Mouse (Mus musculus) right cerebral cortex, postnatal 36 days (tissue): ENCODE data around the gene Dlg5.

Source experiments
- DNase-seq, 2 experiments: peaks; one replicate each; pipeline ENCODE4 v3.0.0; 2022; ENCODE audit warnings: low spot score in 2 of 2, mixed read lengths in 1 of 2

Dlg5 gene

DNA sequence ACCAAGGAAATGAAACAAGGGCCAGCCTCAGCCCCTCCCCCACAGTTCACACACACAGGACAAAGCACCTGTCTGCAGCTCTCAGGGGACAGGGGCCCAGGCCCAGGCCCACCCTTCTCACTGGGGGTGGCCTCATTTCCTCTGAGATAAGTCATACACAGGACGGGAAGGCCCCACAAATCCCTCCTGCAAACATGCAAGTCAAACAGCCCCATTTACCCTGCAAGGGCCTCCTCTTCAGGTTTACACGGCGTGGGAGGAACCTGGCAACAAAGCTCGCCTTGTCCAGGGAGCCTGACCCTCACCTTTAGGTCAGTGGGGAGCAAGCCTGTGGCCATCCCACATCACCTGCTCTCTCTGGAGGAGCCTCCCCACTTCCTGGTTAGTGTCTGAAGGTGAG lies 60.2 kb downstream of the Dlg5 start:
- no peak for DNase-seq

DNA sequence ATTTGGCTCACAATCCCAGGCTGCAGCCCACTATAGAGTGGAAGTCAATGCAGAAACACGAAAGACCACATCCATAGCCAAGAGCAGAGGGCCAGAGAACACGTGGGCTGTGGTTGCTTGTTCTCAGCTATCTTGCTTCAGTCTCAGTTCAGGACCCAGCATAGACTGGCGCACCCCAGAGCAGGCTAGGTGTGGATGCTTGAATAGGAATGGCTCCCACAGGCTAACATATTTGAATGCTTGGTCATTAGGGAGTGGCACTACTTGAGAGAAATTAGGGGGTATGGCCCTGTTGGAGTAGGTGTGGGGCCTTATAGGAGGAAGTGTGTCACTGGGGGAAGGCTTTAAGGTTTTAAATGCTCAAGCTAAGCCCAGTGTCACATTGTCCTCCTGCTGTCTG lies 62.8 kb downstream of the Dlg5 start:
- no peak for DNase-seq

DNA sequence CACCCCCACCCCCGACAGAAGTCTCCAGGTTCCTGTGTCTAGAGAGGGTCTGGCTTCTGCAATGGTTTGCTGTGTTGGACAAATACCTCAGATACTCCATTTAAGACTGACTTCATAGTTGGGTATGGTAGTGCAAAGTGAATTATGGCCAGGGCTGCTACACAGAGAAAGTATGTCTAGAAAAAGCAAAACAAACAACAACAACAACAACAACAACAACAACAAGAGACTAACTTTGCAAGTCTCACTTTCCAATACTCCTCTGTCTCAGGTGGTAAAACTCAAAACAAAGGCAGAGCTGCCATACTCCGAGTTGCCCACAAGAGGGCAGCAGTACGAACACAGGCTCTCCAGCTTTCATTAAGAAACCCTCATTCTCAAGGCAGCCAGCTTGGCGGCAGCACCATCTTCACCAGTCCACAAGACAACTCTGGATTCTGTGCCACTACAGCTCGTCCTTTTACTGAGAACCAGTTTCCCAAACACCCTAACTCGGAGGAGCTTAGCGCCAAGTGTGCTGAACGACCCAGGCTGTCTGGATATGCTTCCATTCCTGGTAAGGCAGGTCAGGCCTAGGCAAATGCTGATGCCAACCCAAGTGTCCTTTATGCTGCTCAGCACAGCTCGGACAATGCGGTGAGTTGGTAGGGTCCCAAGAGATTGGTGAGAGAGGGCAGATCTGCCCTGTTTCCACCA lies 63.8 kb downstream of the Dlg5 start:
- peak; percentile 71 for DNase-seq

DNA sequence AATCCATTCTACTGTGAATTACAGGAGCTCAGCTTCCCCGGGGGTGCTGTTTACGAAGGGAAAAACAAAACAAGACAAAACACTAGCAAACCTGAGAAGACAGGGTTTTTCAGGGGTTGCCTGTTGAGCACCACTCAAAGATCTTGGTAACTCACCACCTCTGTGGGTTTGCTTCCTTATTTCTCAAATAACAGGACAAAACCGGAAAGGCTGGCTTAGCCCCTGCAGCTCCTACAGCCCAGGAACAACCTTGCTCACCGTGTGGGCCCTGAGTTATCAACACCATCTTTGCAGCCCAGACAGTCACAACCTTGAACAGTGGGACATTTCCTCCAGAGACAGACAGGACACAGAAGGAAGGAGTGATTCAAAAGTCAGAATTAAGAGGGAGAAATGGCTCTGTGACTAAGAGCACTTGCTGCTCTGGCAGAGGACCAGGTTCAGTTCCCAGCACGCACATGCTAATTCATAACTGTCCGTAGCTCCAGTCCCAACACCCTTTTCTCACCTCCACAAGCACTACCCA lies 66.2 kb downstream of the Dlg5 start:
- no peak for DNase-seq

DNA sequence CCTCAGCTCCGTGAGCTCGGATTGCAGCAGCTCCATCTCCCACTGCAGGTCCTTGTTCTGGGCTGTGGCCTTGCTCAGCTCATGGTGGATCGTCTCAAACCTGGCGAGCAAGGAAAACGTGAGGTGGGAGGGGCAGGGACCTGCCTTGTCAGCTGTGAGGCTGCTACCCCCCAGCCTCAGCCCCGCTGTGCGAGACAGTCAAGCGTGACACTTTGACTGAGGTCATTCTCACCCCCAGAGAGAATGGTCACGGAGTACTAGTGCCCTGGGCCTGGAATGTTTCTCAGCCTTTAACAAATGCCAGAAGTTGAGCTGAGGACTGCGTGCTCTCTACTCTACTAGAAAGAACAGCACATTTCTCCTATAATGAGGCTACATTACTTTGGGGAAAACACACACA lies 69.1 kb downstream of the Dlg5 start:
- no peak for DNase-seq

DNA sequence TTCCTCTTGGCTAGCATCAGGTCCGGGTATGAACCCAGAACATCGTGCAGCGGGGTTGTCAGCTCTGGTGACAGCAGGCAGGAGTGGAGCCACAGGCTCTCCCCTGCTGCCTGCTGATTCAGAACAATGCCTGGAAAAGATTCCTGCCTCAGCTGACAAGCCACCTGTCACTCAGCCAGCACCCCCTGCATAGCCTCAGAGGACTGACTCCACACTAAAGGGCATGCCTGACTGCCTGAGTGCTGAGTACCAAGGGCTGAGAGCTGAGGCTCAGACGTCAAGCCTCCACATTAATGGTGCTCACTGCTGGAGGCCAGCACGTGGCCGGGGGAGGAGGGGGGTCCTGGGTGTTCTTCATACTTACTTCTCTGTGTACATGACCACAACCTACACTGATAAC lies 72.4 kb downstream of the Dlg5 start:
- DNase-seq = no peak

DNA sequence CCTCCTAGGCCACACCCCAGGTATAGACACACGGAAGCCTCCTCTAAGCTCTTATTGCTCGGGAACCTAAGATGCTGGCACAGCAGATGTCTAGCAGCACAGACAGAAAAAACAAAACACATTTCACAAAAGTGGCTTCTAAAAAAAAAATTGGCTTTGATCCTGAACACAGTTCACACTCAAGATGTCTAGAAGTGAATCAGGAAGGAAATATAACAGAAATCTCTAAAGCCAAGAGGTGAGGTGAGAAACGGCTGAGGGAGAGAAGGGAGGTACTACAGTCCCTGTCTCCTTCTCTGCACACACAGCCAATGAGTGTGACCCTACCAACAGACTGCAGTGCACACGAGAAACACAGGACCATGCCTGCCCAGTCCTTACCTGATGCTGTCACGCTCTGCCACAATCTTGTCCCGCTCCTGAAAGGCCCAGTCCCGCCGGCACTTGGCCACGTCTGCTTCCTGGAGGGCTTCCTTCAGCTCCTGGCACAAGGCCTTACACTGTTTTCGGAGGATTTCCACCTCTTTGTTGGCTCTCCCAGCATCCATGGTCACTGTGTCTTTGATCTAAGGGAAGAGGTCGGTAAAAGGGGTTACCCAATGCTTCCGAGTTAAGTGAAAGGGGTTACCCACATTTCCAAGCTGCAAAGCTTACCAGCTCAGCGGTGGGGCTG lies 73.9 kb downstream of the Dlg5 start:
- no peak for DNase-seq

DNA sequence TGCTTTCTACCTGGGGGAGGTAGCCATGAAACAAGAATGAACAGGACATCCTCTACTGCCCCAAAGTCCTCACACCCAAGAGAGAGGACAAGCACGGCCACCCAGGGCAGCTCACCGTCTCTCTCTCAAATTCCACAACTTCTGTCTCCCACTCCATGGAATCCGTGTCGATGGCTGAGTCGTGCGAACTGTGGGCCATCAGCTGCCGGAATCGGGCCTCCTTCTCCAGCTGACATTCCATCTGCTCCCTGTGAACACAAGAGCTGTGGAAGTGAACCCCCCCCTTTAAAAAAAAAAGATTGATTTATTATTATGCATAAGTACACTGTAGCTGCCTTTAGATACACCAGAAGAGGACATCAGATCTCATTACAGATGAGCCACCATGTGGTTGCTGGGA lies 79.7 kb downstream of the Dlg5 start:
- no peak for DNase-seq

DNA sequence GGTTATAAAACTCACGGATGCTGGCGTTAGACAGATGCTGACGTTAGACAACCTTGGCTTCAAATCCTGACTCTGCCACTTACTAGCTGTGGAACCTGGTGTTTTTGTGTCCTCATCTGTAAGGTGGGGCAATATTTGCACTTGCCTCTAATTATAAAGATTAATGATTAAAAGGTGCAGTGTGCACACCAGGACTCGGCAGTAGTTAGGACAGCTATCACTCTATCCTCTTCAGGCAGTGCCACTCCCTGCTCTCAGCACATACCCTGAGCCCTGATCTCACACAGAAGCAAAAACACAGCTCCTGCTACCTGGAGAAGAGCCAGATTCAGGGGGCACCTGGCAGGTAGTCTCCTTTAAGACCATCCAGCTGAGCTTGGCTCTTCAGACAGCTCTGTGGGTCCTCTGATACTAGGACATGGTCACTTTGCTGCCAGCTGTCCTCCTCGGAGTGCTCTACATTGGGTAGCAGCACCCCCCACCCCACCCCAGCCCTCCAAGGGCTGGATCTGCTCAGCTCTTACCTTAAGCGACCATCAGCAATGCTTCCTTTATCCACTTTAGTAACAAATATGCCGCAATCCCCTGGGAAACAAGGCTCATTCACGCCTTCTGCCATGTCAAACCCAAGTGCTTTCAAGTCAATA lies 80.9 kb downstream of the Dlg5 start:
- no peak for DNase-seq

DNA sequence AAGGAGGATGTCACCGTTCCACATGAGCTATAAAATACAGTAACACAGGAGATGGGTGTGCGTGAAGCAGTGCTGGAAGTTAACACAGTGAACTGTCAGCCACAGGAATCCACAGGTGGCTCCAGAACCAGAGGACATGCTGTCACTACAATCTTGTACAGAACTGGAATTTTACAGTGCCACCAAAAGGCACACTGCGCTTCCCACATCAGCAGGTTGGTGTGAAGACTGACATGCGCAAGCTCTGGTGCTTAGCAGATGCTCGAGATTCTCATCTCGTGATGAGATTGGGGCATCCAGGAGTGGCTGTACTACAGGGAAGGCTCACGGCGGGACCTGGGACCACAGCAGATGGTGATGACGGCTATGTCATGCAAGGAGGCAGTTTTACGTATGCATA lies 82.9 kb downstream of the Dlg5 start:
- DNase-seq = peak in 1 of 2 experiments; percentile 17

DNA sequence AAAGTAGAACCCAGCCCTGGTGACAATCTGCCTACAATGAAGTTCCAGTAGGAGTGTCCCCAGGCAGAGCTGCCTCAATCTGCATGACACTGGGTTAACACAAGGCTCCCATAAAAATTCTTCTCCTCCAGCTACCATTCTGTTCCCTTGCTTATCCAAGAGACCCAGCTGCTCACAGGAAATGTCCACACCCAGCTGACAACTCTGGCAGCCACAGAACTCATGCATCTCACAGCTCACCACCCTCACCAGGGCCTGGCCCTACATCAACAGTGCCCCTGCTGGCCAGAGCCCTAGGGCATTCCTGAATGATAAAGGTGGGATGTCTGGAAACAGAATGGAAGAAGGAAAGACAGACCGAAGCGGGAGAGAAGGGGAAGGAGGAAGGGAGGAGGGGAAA lies 96.8 kb downstream of the Dlg5 start:
- DNase-seq = no peak

DNA sequence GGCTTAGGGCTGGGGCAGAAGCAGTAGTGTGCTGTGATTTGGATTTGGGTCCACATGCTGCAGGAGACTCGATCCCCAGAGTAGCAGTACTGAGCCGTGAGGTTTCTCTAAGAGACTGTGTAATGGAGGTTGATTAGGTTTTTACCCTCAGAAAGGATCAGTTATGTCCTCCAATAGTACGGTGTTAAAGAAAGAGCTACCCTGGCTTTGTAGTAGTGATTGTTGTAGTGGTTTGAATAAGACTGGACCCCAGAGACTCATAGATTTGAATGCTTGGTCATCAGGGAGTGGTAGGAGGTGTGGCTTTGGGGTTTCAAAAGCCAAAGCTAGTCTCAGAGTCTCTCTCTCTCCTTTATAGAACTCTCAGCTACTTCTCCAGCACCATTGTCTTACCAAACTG lies 100.9 kb downstream of the Dlg5 start:
- no peak for DNase-seq

DNA sequence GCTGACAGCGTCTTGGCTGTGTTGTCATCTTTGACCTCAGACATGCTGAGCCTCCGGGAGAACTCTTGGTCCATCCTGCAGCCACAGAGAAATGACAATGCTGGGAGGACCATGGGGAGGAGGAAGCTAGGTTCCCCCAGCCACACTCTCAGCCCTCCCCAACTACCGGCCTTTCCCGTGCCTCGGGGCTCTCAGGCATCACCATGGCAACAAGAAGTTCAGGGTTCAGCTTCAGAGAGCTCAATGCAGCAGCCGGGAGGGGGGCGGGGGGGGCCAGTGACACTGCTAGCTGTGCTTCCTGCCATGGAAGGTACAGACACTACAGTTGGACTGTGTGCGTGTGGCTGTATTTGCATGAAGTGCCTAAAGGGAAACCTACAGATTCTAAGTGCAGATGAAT lies 101.3 kb downstream of the Dlg5 start:
- DNase-seq = no peak

DNA sequence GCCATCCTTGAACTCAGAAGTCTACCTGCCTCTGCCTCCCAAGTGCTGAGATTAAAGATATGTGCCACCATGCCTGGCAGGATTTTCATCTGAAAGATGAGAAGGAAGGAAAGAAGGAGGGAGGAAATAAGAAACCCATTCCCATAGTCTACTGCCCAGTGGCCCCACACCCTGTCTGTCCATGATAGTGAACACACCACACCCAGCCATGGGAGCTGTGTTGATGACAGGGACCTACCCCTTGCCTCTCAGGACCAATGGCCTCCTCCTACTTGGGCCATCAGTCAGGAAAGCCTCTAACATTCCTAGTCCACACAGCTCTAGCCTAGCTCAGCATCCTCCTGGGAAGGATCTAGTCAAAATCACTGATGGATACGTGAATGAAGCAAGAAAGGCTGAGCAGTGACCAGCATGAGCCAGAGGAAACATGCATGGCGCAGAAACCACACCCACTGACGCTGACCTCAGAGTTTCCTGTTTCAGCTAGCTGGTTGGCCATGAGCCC lies 102.7 kb downstream of the Dlg5 start:
- DNase-seq = no peak

DNA sequence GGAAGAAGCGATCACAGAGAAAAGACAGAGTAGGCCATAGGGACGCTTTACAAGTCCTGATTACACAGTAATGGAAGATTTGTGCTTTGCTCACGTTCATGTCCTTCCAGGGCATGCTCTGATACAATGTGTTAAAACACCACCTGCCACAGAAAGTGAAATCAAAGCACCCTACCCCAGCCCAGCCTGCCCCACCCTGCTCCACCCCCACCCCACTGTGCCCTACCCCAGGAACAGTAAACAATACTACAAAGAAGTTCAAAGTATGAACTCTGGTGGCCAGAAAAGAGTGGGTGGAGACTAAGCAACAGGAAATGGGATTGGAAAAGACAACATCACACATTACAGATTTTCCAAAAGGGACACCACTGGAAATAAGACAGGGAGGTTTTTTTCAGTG lies 104.0 kb downstream of the Dlg5 start:
- no peak for DNase-seq

DNA sequence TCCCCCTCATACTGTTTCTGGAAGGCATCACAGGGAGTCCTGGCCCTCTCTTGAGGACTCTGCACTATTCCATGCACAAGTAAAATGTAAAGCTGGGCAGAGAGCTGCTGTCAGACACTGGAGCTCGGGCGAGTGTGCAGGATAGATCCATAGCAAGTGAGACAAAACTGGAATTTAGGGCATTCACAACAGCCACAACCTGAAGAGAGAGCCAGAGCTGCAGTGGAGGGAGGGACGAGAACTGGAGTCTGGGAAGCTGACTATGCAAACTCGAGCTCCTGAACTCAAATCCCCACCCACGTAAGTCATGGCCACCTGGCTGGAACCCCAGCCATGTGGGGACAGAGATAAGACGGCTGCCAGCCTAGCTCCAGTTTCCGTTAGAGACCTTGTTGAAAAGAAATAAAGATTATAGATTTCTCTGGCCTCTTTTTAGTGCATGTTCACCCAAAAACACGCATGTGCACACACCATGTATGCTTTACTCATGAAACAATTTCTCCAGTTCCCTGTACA lies 105.4 kb downstream of the Dlg5 start:
- no peak for DNase-seq

DNA sequence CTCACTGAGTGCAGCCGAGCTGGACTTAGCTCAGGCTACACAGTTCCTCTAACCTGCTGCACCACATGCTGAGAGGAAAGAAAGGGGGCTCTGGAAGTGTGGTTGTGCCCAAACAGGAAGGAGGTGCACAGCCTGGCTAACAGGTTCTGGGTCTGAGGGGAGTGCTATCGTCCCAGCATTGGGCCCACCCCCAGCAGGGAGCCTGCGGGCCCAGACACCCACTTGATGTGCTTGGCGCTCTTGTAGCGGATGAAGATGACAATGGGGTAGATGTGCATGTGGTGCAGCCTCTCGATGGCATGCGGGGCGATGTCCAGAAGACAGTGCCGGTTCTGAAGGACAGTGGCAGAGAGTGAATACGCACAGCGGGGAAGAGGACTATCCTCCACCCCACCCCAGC lies 108.8 kb downstream of the Dlg5 start:
- no peak for DNase-seq

DNA sequence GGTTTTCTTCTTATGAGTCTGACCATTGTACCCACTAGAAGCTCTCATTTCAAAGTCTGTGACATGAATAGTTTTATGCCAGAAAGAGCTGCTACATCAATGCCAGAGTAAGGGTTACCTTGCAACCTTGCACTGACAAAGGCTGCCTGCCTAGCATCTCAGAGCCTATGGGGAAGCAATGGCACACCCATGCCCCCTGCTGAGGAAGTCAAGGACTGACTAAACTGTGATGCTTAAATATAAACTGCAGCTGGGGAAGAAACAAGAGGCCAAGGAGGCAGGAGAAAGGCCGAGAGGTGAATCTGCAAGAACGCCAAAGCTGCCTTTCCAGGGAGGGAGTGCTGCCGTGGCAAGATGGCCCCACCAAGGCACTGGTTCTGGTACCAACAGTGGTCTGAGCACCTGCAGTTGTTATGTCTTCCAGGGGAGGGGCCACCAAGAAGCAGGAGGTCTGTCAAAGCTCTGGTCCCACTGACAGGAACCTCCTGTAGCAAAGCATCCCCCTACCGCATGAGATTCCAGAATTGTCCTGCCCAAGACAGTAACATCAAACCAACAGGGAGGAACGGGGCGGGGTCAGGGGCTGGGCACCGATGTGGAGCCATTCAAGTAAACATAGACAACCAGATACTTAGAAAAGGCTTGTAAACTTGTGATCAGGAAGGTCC lies 111.0 kb downstream of the Dlg5 start:
- no peak for DNase-seq

DNA sequence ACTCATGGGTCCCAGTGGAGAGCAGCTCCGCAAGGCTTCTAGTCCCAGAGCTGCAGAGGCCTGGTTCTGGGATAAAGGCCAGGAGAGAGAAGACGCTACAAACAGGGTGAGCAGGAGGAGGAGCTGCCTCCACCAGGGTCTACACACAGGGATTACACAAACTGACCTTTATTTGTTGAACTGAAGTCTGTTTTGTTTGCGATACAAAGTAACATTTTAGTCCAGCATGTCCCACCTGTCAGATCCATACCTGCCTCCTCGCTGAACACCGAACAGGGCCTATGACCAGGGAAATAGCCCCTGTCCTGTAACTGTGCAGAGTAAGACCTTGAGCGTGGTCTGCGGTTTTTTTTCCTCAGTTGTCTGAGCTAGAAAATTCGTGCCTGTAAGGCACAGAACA lies 111.9 kb downstream of the Dlg5 start:
- no peak for DNase-seq

DNA sequence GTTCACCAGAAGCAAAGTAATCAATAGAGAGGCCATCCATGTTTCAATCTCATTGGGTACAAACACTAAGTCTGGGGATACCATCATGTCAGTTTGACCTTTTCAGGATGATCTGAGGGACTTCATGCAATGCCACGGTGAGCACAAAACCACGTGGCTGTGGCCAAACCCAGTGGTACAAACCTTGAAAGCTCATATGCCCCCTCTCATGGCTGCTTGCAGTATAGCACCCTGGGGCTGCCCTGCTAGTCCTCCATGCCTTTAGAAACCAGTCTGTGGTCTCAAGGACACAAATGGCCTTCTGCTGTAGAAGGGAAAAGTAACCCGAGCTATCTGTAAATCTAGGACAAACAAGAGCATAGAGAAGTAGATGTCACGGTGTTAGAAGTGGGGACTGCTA lies 113.6 kb downstream of the Dlg5 start:
- DNase-seq = no peak

DNA sequence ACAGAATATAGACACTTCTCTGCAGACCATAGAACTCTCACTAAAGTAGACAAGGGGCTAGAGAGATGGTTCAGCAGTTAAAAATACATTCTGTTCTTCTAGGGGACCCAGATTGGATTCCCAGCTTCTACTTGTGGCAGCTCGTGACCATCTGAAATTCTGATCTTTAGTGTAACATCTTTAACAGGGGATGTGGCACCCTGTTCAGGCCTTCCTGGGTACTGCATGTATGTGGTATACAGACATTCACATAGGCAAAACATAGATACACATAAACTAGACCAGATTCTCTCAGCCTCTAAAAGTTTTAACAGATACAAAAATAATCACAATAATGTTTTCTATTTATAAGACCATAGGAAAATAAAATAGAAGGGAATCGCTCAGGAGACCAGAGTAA lies 120.7 kb downstream of the Dlg5 start:
- no peak for DNase-seq

DNA sequence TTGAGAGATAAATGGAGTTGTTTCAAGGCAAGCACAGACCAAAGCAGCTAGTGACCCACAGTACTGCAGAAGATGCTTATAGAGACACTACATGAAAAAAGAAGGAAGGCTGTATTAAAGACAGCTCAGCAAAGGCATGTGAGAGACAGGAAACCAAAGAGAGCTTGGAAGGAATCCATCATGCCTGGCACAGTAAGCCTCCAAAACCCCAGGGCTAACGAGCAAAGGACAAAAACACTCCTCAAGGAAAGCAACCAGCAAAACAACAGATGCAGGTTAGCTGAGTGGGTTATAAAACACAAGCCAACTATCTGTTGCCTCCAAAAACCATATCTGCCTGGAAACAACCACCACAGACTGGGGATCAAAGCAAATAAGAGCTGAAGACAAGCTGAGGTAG lies 121.5 kb downstream of the Dlg5 start:
- no peak for DNase-seq
